Mouse (Mus musculus) lung, postnatal 4 days (tissue): ENCODE results near the gene Gm21560.
"Not testable (repeated sequence)": the region's sequence is repeated elsewhere in the genome, so short reads cannot be mapped to it uniquely, and the experiment has no call there.

Source experiments
- DNase-seq, 2 experiments: peaks; one replicate each; pipeline ENCODE4 v3.0.0; 2021

Gm21560 gene

GRCm38 (mm10) chr14:6219192-6219591, at the start of gene Gm21560:
Gene Gm21560, minus strand, starts transcription at chr14:6219292.
- DNase-seq, result not testable (repeated sequence)

GRCm38 (mm10) chr14:6163538-6163937, 55.6 kb downstream of the Gm21560 start:
- not testable (repeated sequence) for DNase-seq

GRCm38 (mm10) chr14:6161085-6161484, 58.0 kb downstream of the Gm21560 start:
- DNase-seq, result not testable (repeated sequence)
